Mouse (Mus musculus) G1E (cell line): ENCODE results near the gene Xpo4. TPM values are rescaled to one million over a fixed set of nuclear protein-coding genes. Genes with fewer than 3 reads are reported as not detected.
A peak's percentile ranks its signal among the peaks of the same experiment; 100 is the strongest.

ENCODE experiments used
- ATAC-seq: 2 replicates; pipeline ENCODE4 v1.8.0; 2016; ENCODE audit warnings: mild to moderate bottlenecking; ENCODE audit not compliant: insufficient number of reproducible peaks, poor library complexity, low FRiP score, severe bottlenecking; ENCODE audit errors: extremely low read depth
- DNase-seq: peaks from one replicate; pipeline ENCODE4 v3.0.0; 2012; ENCODE audit warnings: low spot score
- H3K27me3 ChIP-seq: 2 replicates; pipeline ENCODE4 v1.6.1; 2012; ENCODE audit warnings: mild to moderate bottlenecking, low read length, inconsistent platforms; ENCODE audit not compliant: insufficient read depth
- H3K36me3 ChIP-seq: replicated peaks from 2 replicates; pipeline ENCODE3; 2012; ENCODE audit warnings: mild to moderate bottlenecking, inconsistent platforms
- H3K4me1 ChIP-seq: 2 replicates; pipeline ENCODE4 v1.6.1; 2012; ENCODE audit warnings: low read depth, low read length, inconsistent platforms, mixed read lengths; ENCODE audit not compliant: insufficient read depth
- H3K4me3 ChIP-seq: 2 replicates; pipeline ENCODE4 v1.5.1; 2012; ENCODE audit warnings: low read depth, mild to moderate bottlenecking, inconsistent platforms, low read length, moderate library complexity, mixed read lengths
- H3K9me3 ChIP-seq: replicated peaks from 2 replicates; pipeline ENCODE4 v1.6.1; 2012; ENCODE audit warnings: inconsistent platforms
- CTCF ChIP-seq: IDR thresholded peaks from 2 replicates; pipeline ENCODE4 v1.5.1; 2012; ENCODE audit warnings: low read depth, low read length, inconsistent platforms, mixed read lengths
- GATA1 ChIP-seq: IDR thresholded peaks from 2 replicates; pipeline ENCODE4 v1.6.1; 2012; ENCODE audit warnings: borderline replicate concordance, low read length, inconsistent platforms, mixed read lengths
- GATA2 ChIP-seq: IDR thresholded peaks from 2 replicates; pipeline ENCODE4 v1.6.1; 2012; ENCODE audit warnings: low read depth, low read length, inconsistent platforms, borderline replicate concordance
- POLR2AphosphoS5 ChIP-seq: IDR thresholded peaks from 2 replicates; pipeline ENCODE4 v1.6.1; 2012; ENCODE audit warnings: low read depth, low read length, inconsistent platforms; ENCODE audit not compliant: insufficient replicate concordance
- TAL1 ChIP-seq: conservative IDR thresholded peaks from 2 replicates; pipeline ENCODE4 v1.6.1; 2012; ENCODE audit warnings: low read depth, low read length, inconsistent platforms, mixed read lengths
- polyA plus RNA-seq: library from polyadenylated mRNA; stranded (reverse); fragments of >175 nt; gene quantifications from 2 replicates; pipeline ENCODE4 v1.2.3, GENCODE M21; 2012
- total RNA-seq, 2 experiments: library from RNA; stranded (forward) in 1 of 2; stranded (reverse) in 1 of 2; fragments of 200-1000 nt in 1 of 2; fragments of >200 nt in 1 of 2; fragmentation: Nextera tagmentation in 1 of 2; gene quantifications; 2 replicates each; pipeline ENCODE4 v1.2.3; 2014 to 2017

Xpo4 gene
- total and polyA plus RNA-seq, 3 experiments, result 16.3 to 81.6 (median 45.0) TPM

DNA sequence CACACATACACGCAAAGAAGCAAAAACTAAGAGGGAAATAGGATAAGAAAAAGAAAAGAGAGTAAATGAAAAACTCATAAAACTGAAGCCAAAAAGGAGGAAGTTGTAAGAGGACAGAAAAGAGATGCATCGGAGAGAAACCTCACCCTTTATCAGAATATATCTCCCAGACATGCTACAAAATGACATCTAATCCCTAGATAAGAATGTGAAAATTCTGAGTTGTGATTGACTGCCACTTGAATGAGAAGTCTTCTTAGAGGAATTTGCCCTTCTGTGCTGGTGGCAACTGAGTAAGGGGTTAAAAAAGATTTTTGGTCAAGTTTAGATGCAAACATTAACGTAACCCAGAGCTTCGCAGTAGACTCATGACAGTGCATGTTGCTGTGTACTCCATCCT lies 19.1 kb downstream of the Xpo4 start:
- no peak for ATAC-seq
- DNase-seq, result no peak
- peaks cover 17% of the 10 kb centered on the region for H3K4me1 ChIP-seq
- no peak for TF ChIP-seq GATA2
- no peak for TF ChIP-seq GATA1
- TF ChIP-seq TAL1, result no peak
- no peak for TF ChIP-seq POLR2AphosphoS5
- TF ChIP-seq CTCF, result no peak
- peaks cover 65% of the 10 kb centered on the region for H3K36me3 ChIP-seq
- no peaks in the 10 kb centered on the region for H3K9me3 ChIP-seq
- no peak overlapping the region for H3K4me3 ChIP-seq
- H3K27me3 ChIP-seq, result no peaks in the 10 kb centered on the region

DNA sequence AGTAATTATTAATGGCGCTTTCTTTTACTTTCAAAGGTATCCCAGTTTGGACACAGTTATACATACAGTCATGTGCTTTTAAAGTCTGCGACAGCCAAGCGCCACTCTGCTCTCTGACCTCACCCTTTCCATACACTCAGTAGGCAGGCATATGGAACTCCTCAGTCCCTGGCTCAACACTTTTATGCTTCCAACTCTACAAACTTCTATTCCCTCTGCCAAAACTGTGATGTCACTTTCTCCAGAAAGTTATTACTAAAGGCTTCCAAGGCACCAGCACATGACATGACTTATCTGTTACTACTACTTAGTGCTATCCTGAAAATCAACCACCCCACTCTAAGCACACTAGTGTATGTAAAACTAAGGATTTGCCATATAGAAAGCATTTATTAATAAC lies 26.1 kb downstream of the Xpo4 start:
- DNase-seq, result no peak
- Histone ChIP-seq H3K4me1 (peaks cover 2% of the 10 kb centered on the region; the same call in 1 of the 2 replicates), H3K36me3 (peaks cover 77% of the 10 kb centered on the region), H3K27me3 (no peaks in the 10 kb centered on the region), H3K4me3 (no peak overlapping the region), H3K9me3 (no peaks in the 10 kb centered on the region)
- ATAC-seq, result no peak
- TF ChIP-seq TAL1 (no peak), POLR2AphosphoS5 (no peak), CTCF (no peak)

DNA sequence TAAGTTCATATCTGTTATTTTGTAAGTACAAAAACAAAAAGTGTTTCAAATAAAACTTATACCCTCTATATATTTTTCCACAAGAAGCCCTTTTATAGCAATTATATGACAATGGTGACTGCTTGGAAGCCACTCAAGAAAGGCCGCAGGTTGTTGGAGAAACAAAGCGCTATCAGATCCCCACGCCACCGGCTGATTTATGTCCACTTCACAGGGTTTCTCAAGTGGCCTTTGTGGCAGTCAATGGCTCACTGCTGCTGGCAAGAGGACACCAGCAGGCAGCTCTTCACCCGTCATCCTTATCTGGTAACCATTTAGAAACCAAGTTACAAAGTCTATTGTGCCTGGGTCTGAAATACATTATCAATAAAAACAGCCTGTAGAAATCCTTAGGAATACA lies 31.1 kb downstream of the Xpo4 start:
- TF ChIP-seq GATA2 (no peak), POLR2AphosphoS5 (no peak), CTCF (no peak), GATA1 (no peak), TAL1 (no peak)
- no peak for ATAC-seq
- Histone ChIP-seq H3K9me3 (no peaks in the 10 kb centered on the region), H3K27me3 (no peaks in the 10 kb centered on the region), H3K4me3 (no peak overlapping the region), H3K4me1 (0 out of 2 replicates have a peak, but pooled peaks cover 2% of the 10 kb centered on the region), H3K36me3 (peaks cover 66% of the 10 kb centered on the region)
- DNase-seq, result no peak

DNA sequence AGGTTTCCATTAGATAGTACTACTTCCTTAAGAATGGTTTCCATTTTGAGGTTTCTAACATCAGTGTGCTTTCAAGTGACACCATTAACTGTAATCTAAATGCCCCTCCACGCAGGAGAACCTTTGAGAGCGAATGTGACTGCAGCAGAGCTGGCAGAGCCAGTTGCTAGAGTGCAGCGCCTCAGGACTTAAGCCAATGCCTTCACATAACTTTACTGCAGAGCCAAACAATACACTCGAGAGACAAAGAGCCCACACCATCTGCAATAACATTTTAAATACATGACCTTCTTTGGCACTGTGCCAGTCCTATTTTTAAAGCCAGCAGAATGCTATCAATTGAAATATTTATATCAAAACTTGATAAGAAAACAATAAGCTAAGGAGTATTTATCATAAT lies 35.6 kb downstream of the Xpo4 start:
- Histone ChIP-seq H3K9me3 (no peaks in the 10 kb centered on the region), H3K27me3 (no peaks in the 10 kb centered on the region), H3K36me3 (peaks cover 68% of the 10 kb centered on the region), H3K4me3 (no peak overlapping the region), H3K4me1 (no peaks in the 10 kb centered on the region)
- ATAC-seq (no peak), DNase-seq (no peak)
- no peak for TF ChIP-seq CTCF
- TF ChIP-seq TAL1, result no peak
- no peak for TF ChIP-seq GATA2
- TF ChIP-seq GATA1, result no peak
- no peak for TF ChIP-seq POLR2AphosphoS5

DNA sequence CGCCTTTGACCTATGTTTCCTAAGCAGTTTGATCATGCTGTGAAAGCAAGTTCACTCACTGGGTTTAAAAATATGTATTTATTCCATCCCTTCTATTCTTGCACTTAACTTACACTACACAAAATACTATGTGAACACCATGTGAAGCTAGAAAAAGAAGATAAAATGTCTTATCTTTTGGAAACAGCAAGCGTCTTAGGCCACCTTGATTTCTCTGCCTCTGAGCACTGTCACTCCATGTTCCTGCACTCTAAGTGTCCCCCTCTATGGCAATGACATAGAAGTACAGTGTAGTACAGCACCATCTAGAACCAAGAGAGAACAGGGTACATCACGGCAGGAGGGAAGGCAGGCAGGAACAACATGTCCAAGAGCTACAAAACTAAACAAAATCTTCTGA lies 42.3 kb downstream of the Xpo4 start:
- no peaks in the 10 kb centered on the region for H3K9me3 ChIP-seq
- TF ChIP-seq TAL1 (0 out of 2 replicates have a peak, but pooled peaks have one; percentile 36), GATA2 (no peak), POLR2AphosphoS5 (no peak)
- peaks cover 79% of the 10 kb centered on the region for H3K36me3 ChIP-seq
- H3K4me1 ChIP-seq, result peaks cover 18% of the 10 kb centered on the region
- ATAC-seq (peak; percentile 72), DNase-seq (no peak)
- no peak overlapping the region for H3K4me3 ChIP-seq
- H3K27me3 ChIP-seq, result no peaks in the 10 kb centered on the region

DNA sequence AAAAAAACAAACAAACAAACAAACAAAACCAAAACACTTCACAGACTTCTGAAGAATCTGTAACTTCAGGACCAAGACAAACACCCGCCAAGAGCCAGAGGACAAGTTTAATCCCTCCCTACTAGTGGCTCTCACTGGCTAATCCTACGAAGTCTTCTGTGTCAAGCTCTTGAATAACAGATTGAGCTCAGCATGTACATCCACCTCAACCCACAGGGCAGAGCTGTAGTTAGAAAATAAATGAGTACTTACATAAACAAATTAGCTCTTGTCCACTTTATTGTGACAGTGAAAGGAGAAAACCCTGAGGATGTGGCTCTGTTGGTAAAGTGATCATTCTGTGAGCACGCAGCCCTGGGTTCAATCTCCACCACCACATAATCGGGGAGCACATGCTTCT lies 43.5 kb downstream of the Xpo4 start:
- DNase-seq (no peak), ATAC-seq (no peak)
- H3K27me3 ChIP-seq, result no peaks in the 10 kb centered on the region
- H3K4me1 ChIP-seq, result peaks cover 18% of the 10 kb centered on the region
- no peak overlapping the region for H3K4me3 ChIP-seq
- TF ChIP-seq TAL1 (no peak), POLR2AphosphoS5 (no peak), CTCF (no peak), GATA1 (no peak), GATA2 (no peak)
- no peaks in the 10 kb centered on the region for H3K9me3 ChIP-seq
- peaks cover 74% of the 10 kb centered on the region for H3K36me3 ChIP-seq
